Mouse (Mus musculus) right cerebral cortex, postnatal 36 days (tissue): ENCODE data around the gene Tmem274.
"Not testable (repeated sequence)": the region's sequence is repeated elsewhere in the genome, so short reads cannot be mapped to it uniquely, and the experiment has no call there.

Source experiments
- DNase-seq, 2 experiments: peaks; one replicate each; pipeline ENCODE4 v3.0.0; 2022; ENCODE audit warnings: low spot score in 2 of 2, mixed read lengths in 1 of 2

The Tmem274 gene

GRCm38 (mm10) chr4:149477078-149477477 is at the start of gene Tmem274:
Gene Tmem274 (plus strand): TSS chr4:149477378.
- DNase-seq, result no peak

- DNase-seq, result no peak
Measured at GRCm38 (mm10) chr4:149429592-149429991, 47.6 kb upstream of the Tmem274 start.

GRCm38 (mm10) chr4:149431887-149432286 is 45.3 kb upstream of the Tmem274 start:
- DNase-seq, result not testable (repeated sequence)

GRCm38 (mm10) chr4:149440576-149440975 is 36.6 kb upstream of the Tmem274 start:
- no peak for DNase-seq

- DNase-seq, result no peak
Measured at GRCm38 (mm10) chr4:149442436-149442835, 34.7 kb upstream of the Tmem274 start.

GRCm38 (mm10) chr4:149444465-149444864 is 32.7 kb upstream of the Tmem274 start:
- DNase-seq, result no peak

GRCm38 (mm10) chr4:149444964-149445701 is 32.0 kb upstream of the Tmem274 start:
- DNase-seq, result peak; percentile 82 to 85

- DNase-seq, result no peak
Measured at GRCm38 (mm10) chr4:149445868-149446267, 31.3 kb upstream of the Tmem274 start.

GRCm38 (mm10) chr4:149446309-149446708 is 30.9 kb upstream of the Tmem274 start:
- DNase-seq, result no peak

GRCm38 (mm10) chr4:149450636-149451035 is 26.5 kb upstream of the Tmem274 start:
- DNase-seq, result no peak

- no peak for DNase-seq
Measured at GRCm38 (mm10) chr4:149453656-149454055, 23.5 kb upstream of the Tmem274 start.

GRCm38 (mm10) chr4:149454263-149454662 is 22.9 kb upstream of the Tmem274 start:
- no peak for DNase-seq

GRCm38 (mm10) chr4:149454879-149455278 is 22.3 kb upstream of the Tmem274 start, which contains the start of gene Rbp7:
Gene Rbp7 (minus strand): TSS chr4:149454978.
- DNase-seq, result no peak

- DNase-seq, result not testable (repeated sequence)
Measured at GRCm38 (mm10) chr4:149457163-149457562, 20.0 kb upstream of the Tmem274 start.

GRCm38 (mm10) chr4:149457831-149458430 is 19.2 kb upstream of the Tmem274 start:
- no peak for DNase-seq

GRCm38 (mm10) chr4:149458526-149458925 is 18.7 kb upstream of the Tmem274 start:
- DNase-seq, result no peak

- DNase-seq, result no peak
Measured at GRCm38 (mm10) chr4:149459425-149459824, 17.8 kb upstream of the Tmem274 start.

- not testable (repeated sequence) for DNase-seq
Measured at GRCm38 (mm10) chr4:149460475-149460874, 16.7 kb upstream of the Tmem274 start.

GRCm38 (mm10) chr4:149461579-149462304 is 15.4 kb upstream of the Tmem274 start:
- DNase-seq, result no peak

- no peak for DNase-seq
Measured at GRCm38 (mm10) chr4:149462305-149462971, 14.7 kb upstream of the Tmem274 start.

GRCm38 (mm10) chr4:149463435-149463950 is 13.7 kb upstream of the Tmem274 start:
- DNase-seq, result no peak

- DNase-seq, result no peak
Measured at GRCm38 (mm10) chr4:149469557-149469956, 7.6 kb upstream of the Tmem274 start.
